Mouse (Mus musculus): ENCODE measurements at regions not wholly inside any gene's neighbourhood (a gene's known extent, or its start where the extent isn't known, plus 50 kb on each side); places are given as distances from the start of the nearest gene placed in this dataset.
A peak's percentile ranks its signal among the peaks of the same experiment; 100 is the strongest.
"Not testable (repeated sequence)": the region's sequence is repeated elsewhere in the genome, so short reads cannot be mapped to it uniquely, and the experiment has no call there.

DNA sequence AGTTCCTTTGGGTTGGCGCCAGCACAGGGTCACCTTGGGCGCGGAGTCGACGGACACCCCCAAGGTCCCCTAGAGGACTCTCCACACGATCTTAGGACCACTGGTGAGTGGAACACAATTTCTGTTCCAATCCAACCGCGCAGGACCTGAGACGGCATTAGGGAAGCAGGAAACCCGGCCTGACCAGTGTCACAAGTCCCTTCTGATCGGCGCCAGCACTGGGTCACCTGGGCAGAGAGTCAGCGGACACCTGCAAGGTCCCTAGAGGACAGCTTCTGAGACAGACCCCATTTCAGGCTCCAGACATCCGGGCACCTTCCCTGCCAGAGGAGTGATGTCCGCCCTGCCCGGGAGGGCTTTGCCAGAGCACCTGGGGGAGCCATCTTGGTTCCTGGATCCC is 74.2 kb upstream of the Cdh13 start:
- DNase-seq, result not testable (repeated sequence)

DNA sequence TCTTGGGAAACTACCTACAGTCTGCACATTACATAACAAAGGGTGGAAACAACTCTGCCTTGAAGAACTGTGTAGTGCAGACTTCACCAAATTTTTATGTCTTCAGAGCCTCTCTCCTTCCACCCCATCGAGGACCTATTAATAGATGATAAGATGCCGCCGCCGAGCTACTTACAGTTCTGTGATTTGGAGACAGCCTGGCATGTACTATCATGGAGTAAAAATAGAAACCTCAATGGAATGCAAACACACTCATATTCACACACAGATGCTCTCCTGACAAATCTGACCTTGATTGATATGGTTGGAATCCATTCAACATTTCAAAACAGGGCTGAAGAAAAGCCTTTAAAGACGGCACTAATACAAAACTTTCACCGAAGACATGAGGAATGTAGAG is 92.7 kb upstream of the Cdh13 start:
- peak; percentile 15 for DNase-seq

DNA sequence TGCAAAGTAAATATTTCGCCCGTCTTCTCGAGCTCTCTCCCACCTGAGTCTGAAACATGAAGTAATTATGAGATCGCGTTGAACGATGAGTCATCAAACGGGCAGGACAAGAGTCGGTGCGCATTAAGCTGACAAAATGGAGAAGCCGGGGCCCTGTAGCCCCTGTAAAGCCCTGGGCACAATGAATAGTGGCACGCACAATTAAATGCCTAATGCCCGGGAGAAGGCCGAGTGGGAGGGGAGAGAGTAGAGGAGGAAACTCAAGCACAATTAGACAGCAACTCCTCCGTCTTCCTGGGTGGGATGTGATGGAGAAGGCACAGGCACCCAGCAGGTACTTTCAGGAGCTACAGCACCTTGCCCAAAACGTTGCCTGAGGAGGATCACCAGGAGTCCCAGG is 94.3 kb upstream of the Cdh13 start:
- DNase-seq, result no peak

DNA sequence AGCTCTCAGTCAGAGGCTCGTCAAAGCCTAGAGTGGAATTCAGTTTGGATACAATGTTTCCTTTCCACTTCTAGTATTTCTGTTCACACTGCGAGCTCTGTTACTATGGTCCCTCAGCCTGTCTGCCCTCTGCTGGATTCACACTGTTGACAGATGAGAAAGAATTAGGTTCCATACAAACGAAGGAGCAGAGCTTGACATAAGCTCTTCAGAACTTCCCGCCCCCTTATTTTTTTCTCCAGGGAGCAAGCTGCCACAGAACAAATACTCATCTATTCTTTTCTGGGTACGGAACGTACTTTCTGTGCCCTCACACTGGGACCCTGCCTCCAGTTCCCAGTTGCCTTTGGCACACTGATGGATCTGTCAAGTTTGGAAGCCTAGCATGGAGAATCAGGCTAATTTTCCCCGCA is 114.5 kb upstream of the Cdh13 start:
- DNase-seq, result no peak

DNA sequence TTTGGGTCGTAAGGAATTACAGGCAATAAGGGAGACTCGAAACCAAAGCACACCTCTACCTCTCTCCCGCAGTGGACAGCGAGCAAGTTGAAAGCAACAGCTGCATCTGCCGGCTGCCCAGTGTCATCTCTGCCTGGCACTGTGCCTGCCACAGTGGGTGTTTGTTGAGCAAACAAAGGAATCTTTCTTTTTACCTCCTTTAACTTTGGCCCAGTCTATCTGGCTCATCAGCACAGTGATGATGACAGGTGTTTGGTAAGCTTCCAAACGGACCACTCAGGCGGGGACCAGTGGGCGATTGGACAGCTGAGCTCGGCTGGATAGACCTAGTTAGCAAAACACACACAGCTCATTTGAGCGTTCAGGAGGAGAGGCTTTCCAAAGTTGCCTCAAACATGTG is 121.4 kb upstream of the Cdh13 start:
- peak; percentile 21 for DNase-seq

DNA sequence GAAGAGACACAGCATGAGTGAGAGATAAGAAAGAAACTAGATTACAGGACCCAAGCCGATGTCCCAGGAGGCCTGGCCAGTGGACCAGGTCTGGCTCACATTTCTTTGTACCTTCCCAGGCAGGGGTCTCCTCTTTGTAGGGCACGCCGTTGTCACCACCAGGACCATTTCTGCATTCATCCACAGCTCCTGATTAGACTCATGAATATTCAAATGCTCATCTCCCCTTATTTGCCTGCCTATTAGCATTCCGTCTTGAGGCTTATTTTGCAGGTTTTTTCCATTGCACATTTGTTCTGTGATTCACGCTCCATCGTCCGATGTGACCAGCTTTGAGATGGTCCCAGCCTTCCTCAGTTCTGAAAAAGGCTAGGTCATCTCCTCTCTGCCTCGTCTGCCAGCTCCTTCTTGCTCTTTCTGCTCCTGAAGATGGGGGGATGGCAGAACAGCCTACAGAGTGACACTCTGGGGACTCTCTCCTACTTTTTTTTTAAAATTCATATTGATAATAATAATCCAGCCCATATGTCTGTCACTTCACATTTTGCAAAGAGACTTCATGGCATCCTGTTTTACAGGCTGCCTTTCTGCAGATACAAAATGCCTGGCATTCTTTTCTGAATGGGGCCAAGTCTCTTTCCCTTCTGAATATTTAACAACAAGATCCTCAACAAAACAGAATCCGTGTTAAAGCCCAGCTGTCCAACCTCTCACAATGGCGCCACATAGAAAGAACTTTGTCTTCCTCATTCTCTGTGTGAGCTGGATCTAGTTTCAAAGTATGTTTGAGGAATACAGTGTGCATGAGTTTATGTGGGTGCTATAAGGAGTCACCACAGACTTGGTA is 136.0 kb upstream of the Cdh13 start:
- DNase-seq, result no peak

DNA sequence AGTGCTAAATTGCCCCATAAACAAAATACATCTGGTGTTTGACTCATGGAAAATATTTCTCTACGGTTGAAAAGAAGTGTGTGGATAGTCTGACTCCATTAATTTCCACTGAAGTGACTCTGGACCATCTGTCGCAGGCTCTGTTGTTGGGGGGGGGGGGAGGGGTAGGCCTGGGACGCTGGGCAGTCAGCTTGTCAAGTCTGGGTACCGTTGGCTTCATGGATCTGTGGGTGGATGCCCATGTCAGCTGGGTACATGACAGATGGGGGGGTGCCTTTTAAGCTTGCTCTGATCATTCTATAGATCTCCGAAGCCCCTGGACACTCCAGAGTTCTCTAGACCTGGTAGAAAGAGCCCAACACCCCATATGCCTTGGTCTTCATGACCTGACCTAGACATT is 139.0 kb upstream of the Cdh13 start:
- DNase-seq, result no peak

DNA sequence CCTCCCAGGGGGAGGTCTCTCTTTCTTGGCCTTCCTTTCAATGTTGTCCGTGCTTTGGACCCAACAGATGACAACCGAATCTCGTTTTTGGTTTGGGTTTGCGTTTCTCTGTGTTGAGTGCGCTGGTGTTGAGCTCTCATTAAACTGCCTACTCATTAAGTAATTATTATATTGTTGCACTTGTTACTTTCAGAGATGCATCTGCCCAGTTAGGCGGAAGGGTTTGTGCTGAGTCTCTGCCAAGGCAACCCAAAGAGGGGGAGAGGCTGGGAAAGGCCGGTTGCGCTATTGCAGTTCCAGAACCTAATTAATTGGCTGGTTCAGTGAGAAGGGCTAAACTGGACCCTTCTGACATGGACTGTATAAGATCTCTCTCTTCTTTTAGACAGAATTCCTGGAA is 141.2 kb upstream of the Cdh13 start:
- no peak for DNase-seq

DNA sequence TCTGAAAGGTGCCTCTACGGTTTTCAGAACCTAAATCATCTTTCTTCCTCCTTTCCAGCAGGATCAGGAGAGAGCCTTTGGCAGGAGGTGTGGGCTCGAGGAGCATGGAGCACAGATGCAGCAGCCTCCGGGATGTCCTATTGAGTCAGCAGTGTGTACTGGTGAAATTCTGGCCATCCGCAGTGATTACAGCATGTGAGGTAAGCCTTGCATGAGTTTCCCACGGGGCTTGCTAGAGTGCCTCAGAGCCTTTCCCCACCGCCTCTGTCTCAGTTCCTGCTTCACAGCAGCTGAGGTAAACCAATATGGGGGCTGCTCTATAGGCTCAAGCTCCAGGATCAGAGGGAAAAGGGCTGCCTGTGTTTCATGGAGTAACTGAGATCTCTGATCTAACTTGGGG is 143.6 kb upstream of the Cdh13 start:
- DNase-seq, result no peak

DNA sequence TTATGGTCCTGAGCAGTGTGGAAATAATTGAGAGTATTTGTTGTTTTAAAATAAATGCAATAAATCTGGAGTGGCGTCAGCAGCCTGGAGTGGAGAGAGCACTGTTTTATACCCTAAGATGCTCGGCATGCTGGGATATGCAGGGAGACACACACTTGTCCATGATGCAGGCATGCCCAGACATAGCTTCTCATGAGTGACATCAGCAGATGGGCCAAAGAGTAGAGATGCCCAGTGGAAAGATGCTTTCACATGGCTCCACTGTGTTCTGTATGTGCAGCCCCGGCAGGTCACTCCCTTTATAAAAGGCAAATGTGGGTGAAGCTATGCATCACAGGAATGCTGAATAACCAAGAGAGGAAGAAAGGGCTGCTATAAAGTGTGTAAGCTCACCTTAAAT is 145.7 kb upstream of the Cdh13 start:
- DNase-seq, result no peak

DNA sequence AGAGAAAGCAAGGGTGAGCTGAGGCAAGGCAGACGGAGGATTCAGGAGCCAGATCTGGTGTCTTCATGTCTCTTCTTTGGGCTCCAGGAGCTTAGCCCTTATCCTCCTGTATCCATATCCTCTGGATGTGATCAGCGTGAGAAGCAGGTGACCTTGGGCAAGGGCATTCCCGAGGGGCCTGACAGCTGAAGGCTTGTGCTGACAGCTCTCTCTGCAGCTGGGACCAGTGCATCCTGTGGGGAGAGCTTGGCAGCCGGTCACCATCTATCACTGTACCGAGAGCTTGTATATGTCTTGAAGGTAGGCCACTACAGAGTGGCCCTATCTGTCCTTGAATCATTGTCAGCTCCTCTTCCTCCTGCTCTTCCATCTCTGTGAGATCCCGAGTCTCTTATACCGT is 158.5 kb upstream of the Cdh13 start:
- no peak for DNase-seq

DNA sequence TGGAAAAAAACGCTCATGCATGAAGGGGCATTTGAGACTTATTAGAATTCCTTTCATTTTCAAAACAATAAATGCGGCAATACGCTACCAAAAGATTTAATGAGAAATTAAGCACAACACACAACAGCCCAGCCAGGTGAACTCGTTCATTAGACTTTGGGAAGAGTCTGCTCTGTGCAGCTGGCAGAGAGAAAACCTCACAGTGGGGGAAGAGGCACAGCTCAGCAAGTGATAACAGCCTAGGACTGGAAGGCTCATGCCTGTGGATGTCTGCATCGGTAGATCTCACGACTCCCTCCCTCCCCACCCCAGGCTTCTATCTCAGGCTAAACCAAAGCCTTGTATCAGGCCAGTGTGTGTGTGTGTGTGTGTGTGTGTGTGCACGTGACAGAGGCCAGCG is 169.3 kb upstream of the Cdh13 start:
- DNase-seq, result no peak

DNA sequence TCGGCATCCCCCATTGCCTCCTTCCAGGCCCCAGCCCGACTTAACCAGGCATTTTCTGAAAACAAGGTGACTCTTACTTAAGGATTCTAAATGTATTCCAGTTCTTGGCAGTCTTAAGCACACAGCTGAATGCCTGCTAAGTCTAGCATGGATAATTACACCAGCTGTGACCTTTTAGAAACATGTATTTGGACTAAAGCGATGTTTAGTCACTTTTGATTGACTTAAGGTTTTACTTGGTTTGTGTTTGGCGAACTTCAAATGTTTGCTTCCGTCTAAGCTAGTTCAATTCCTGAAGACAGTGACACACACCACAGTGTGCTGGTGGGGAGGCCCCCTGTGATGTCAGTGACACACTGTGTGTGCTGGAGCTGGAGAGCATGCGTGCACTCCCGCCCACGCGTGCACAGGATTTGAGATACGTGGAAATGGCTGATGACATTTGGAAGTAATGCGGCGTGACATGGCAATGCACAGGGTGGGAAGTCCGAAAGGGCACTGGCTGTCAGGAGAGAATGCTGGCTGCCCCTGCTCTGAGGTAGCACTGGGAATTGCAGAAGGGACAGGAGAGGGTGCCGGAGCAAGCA is 179.0 kb upstream of the Cdh13 start:
- no peak for DNase-seq

DNA sequence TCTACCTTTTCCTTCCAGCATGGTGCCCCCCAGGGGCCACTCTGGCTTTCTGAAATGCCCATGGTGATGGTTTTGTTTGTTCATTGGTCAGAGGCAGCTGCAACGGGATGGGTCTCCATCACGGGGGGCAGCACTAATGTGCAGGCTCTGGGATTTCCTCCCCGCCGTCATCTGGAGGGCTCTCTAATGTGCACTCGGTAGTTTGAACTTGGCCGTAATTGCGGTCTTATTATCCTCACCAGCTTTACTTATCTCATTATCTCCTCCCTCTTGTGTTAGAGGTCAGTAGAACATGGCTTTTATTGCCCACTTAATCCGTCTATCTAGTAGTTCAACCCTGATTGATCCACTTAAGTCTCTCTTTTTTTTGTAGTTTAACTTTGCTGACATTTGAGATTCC is 182.2 kb upstream of the Cdh13 start:
- DNase-seq, result no peak

DNA sequence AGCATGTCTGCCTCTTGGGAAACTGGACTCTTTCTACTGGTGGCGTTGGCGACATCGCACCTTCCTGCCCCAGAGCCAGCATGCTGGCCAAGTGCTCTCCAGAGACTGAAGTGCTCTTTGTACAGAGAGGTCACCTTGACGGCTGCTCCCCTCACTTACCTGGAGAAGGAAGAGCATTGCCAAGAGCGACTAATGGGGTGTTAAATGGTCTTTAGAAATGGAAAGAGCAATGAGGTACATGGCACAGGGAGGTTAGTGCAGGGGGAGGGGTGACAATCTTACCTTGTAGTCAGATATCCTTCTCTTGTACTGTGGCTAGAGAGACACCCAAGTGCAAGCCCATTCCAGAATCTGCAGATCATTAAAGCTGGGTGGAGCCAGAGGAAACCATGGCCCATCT is 220.8 kb upstream of the Cdh13 start:
- no peak for DNase-seq

DNA sequence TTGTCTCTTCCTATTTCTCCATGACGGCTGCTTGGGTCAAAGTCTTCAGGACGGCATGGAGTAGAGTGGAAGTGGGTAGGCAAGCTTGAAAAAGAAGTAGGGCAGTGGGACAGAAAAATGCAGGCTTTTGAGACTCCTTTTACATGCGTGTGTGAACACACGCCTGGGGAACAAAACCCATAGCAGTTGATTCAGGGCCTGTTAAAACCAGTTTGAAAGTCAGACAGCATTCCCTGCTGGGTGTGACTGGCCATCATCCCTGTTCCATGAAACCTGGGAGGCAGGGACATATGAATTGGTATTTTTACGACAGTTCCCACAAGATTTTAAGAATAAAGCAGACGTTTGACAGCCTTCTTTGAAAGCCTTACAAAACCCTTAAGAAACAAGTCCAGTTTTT is 226.8 kb upstream of the Cdh13 start:
- DNase-seq, result no peak

DNA sequence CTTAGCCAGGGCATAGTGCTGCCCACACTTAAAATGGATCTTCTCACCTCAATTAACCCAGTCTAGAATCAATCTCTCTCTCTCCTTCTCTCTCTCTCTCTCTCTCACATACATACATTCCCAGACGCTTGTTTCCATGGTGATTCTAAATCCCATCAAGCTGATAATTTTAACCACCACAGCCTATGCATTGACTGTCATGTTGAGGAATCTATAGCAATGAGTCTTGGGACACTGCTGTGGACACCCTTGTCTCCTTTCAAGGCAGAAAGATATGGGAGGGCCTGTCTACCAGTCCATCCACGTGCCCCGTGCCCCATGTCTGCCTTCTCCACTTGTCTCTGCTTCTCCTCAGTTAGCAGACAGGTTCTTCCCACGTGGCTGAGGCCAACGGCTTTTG is 228.0 kb upstream of the Cdh13 start:
- no peak for DNase-seq

DNA sequence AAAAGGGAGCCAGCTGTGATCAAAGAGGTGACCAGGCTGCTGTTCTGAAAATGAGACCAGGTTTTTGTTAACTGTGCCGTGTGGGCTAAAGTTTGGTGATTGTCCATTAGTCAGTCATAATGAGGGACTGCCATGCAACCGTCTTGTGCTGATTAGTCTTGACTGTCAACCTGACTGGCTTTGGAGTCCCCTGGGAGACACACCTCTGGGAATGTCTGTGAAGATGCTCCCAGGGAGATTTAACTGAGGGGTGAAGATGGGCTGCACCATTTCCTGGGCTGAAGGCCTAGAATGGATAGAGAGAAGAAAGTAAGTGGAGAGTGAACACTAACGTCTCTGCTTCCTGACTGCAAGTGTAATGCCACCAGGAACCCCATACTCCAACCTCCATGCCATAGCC is 233.1 kb upstream of the Cdh13 start:
- no peak for DNase-seq

DNA sequence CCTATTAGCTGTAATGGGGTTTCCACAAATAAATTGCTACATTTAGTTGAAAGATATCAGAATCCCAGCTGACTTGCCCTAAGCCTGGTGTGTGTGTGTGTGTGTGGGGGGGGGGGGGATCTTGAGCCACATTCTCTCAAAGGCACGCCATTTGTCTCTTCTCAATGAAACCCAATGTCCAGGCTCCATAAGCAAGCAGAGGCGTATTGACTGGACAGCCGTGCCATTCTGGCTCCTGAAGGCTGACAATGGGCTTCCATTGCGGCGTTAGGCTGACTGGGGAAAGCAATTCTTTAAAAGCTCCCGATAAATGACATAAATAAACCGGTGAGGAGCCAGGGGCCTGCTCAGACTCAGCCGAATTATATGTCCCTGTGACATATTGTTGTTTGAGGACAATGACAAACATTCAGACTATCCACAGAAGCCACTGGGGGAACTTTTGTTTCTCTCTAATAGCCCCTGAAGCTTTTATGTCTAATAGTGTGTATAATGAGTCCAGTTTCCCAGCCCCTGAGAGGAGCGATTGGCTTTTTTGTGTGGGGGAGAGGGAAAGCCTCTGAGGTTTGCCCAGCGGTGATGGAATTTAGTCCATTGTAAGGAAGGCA is 240.6 kb upstream of the Mphosph6 start:
- DNase-seq, result no peak

DNA sequence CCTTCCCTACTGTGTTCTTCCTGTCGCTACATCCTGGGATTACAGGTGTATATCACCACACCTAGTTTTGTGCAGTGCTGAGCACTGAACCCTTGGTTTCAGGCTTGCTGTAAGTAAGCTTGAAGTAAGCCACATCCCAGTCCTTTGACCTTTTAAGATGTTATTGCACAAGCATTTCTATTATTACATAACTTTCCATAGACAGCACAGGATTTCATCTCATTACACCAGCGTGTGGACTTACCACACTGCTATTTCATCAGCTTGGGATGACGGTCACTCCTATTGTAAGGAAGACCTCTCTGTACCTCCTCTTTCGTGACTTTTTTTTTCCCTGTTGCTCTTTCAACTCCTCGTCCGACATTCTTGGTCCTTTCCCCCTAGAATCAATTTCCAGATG is 239.5 kb upstream of the Mphosph6 start:
- DNase-seq, result no peak

DNA sequence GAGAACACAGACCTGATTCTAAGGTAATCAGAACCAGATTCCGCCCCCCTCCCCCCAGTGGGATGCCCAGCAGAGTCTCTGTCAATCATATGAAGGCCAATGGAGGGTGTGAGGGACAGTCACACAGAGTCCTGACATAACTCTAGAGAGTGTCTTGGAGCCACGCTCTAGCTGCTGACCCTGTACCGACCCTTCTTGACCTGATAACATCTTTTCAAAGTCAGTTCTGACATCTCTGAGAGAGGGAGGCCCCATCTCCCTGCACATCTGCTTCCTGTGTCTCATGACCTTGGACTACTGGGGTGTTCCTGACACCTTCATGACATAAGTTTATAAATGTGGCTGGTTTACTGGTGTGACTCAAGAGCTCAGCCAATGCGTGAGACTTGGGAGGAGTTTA is 236.1 kb upstream of the Mphosph6 start:
- no peak for DNase-seq

DNA sequence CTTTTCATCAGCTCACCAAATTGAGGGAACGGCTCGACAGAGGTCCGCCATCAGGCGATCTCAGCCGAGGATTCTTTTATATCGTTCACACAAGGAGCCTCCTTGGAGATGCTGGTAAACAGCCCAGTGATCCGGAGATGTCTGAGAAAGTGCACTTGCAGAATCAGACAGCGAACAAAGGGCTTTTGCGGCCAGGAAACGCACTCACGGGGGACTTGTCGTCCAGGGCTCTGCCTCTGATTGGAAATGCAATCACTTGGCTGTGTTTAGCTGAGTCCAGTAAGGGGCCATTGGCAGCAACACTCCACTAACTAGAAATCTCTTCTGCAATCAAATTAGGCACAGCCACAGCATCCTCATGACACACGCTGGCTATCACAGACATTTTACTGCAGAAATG is 232.3 kb upstream of the Mphosph6 start:
- no peak for DNase-seq

DNA sequence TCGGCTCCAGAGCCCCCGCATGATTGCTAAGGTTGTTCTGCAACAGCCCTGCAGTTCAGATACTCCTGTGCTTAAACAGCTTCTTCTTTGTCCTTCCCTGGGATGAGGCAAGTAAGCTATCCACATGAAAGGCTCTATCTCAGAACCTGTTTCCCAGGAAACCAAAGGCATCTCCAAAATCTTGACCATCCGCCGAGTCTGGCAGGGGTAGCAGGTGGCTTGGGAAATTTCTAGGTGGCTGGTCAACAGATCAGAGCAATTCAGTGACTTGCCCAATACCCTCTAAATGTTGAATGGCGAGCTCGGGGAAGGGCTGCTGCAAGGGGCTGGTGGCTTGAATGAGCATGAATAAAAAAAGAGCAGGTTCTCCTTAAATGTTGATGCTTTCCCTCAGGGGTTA is 229.7 kb upstream of the Mphosph6 start:
- DNase-seq, result no peak

All from gastrocnemius, postnatal 25 days (tissue).